Mouse (Mus musculus) forebrain, embryonic 16.5 days (tissue): ENCODE measurements around the gene Igtp. TPM values are rescaled to one million over a fixed set of nuclear protein-coding genes. Genes with fewer than 3 reads are reported as not detected.
A peak's percentile ranks its signal among the peaks of the same experiment; 100 is the strongest.
"Not testable (repeated sequence)": the region's sequence is repeated elsewhere in the genome, so short reads cannot be mapped to it uniquely, and the experiment has no call there.

Source experiments
- ATAC-seq: fragments of 200-750 bp; cut with Nextera tagmentation; 2 replicates; pipeline ENCODE4 v1.8.0; 2017; ENCODE audit warnings: mild to moderate bottlenecking, moderate library complexity
- H3K27ac ChIP-seq: fragments of 300-500 bp; sonication (generic); 2 replicates; pipeline ENCODE4 v1.5.1; 2014; ENCODE audit warnings: low read length, control low read depth
- H3K27me3 ChIP-seq: fragments of 300-500 bp; sonication (generic); replicated peaks from 2 replicates; pipeline ENCODE4 v1.6.1; 2014; ENCODE audit warnings: low read length; ENCODE audit not compliant: control insufficient read depth, insufficient read depth
- H3K36me3 ChIP-seq: fragments of 300-500 bp; sonication (generic); 2 replicates; pipeline ENCODE4 v1.6.1; 2014; ENCODE audit not compliant: control insufficient read depth, insufficient read depth
- H3K4me1 ChIP-seq: fragments of 300-500 bp; sonication (generic); replicated peaks from 2 replicates; pipeline ENCODE4 v1.6.1; 2014; ENCODE audit warnings: low read length; ENCODE audit not compliant: control insufficient read depth, insufficient read depth
- H3K4me2 ChIP-seq: fragments of 300-500 bp; sonication (generic); 2 replicates; pipeline ENCODE4 v1.6.1; 2014; ENCODE audit warnings: mild to moderate bottlenecking, low read length, control low read depth
- H3K4me3 ChIP-seq: fragments of 300-500 bp; sonication (generic); replicated peaks from 2 replicates; pipeline ENCODE4 v1.5.1; 2014; ENCODE audit warnings: mild to moderate bottlenecking, low read length, control low read depth
- H3K9ac ChIP-seq: fragments of 300-500 bp; sonication (generic); replicated peaks from 2 replicates; pipeline ENCODE4 v1.6.1; 2014; ENCODE audit warnings: low read depth, low read length, control low read depth
- H3K9me3 ChIP-seq: fragments of 300-500 bp; sonication (generic); 2 replicates; pipeline ENCODE4 v1.6.1; 2016; ENCODE audit warnings: low read length; ENCODE audit not compliant: control insufficient read depth
- WGBS: fragments of 180-500 bp; shearing (Covaris S2); extraction: QIAGEN DNeasy Blood & Tissue Kit; methylation state at CpG from one replicate; pipeline ENCODE4 v1.1.7; 2014; 5-methylcytosine and 5-hydroxymethylcytosine counted together
- polyA plus RNA-seq: library from polyadenylated mRNA; unstranded; fragments of >200 nt; fragmentation: Nextera tagmentation; extraction: Ambion mirVana; gene quantifications from 2 replicates; pipeline ENCODE4 v1.2.1, GENCODE M21; 2015

The Igtp gene
- polyA plus RNA-seq, 1 experiment from 2014 or later: 1.3 TPM

DNA sequence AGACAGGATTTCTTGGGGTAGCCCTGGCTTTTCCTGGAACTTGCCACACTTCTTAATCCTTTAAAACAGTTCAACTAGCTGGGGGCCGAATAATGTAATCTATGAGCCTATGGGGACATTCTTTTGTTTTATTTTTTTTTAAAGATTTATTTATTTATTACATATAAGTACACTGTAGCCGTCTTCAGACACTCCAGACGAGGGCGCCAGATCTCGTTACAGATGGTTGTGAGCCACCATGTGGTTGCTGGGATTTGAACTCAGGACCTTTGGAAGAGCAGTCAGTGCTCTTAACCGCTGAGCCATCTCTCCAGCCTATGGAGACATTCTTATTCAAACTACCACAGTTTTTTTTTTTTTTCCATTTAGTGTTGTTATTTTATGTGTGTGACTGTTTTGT lies 19.4 kb upstream of the Igtp start:
- H3K9me3 ChIP-seq, H3K27me3 ChIP-seq, H3K4me1 ChIP-seq, H3K4me2 ChIP-seq, H3K27ac ChIP-seq, H3K9ac ChIP-seq, ATAC-seq, H3K4me3 ChIP-seq: not testable (repeated sequence)
- WGBS: 94% methylated on average over 6 of the region's 6 CpGs
- peaks cover 24% of the 10 kb centered on the region for H3K36me3 ChIP-seq

DNA sequence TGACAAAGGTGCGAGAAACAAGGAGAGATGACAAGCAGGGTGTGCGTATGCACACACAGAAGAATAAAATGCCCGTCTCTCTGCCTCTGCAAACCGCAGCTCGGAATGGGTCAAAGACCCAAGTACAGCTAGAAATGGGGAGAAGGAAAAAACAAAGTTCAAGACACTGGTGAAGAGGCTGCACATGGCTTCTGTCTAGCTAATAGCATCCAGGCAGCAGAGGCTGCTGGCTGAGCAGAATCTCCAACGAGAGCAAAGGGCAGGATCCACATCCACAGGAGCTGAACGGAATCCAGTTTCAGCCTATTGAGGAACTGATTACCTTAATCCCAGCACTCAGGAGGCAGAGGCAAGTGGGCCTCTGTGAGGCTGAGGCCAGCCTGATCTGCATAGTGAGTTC lies 18.6 kb upstream of the Igtp start:
- 88% methylated on average over 7 of the region's 7 CpGs for WGBS
- no peak overlapping the region for H3K4me3 ChIP-seq

DNA sequence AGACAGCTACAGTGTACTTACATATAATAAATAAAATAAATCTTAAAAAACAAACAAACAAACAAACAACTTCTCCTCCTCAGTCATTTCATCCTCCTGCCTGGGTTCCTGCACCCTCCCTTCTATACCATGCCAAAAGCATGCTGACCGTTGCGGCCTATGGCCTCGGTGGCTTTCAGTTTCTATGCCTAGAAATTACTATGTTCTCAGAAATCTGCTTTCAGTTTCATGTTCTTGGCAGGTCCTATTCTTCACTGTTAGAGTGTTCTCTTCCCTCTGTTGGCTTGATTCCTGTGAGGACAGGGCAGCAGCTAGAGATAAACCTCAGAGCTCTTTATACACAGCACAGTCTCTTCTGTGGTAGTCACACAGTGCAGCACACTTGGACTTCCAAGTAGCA lies 15.8 kb upstream of the Igtp start:
- no peak overlapping the region for H3K4me2 ChIP-seq
- H3K36me3 ChIP-seq: peaks cover 2% of the 10 kb centered on the region; the same call in 1 of the 2 replicates
- no peaks in the 10 kb centered on the region for H3K9me3 ChIP-seq
- H3K9ac ChIP-seq: no peak overlapping the region
- no peaks in the 10 kb centered on the region for H3K27me3 ChIP-seq
- ATAC-seq: no peak
- H3K4me3 ChIP-seq: no peak overlapping the region
- no peaks in the 10 kb centered on the region for H3K4me1 ChIP-seq
- WGBS: 100% methylated on average over 3 of the region's 3 CpGs
- no peak overlapping the region for H3K27ac ChIP-seq

More for the DNA sequence above, 18.6 kb upstream of the Igtp start:
- Histone ChIP-seq H3K27me3 (no peaks in the 10 kb centered on the region), H3K4me1 (no peaks in the 10 kb centered on the region), H3K36me3 (peaks cover 16% of the 10 kb centered on the region), H3K9me3 (no peaks in the 10 kb centered on the region), H3K27ac (no peak overlapping the region), H3K4me2 (no peak overlapping the region), H3K9ac (no peak overlapping the region)
- no peak for ATAC-seq

DNA sequence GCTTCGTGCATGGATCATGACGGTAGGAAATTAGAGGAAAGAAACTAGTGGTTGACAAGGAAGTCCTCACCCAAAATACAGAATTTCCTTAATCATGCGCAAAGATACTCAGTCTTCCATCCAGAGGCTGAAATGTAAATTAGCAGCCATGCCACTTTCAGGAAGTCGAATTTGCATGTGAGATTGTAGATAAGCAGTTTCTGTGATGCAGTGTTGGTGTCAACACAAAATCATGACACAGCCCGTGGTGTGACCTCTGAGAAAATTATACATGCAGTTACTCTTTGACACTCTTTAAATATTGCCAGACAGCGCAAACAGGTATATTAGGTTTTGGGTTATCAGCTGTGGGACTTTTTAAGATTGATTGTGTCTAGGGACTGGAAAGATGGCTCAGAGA lies 9.7 kb upstream of the Igtp start:
- Histone ChIP-seq H3K4me3 (no peak overlapping the region), H3K9me3 (no peaks in the 10 kb centered on the region), H3K4me1 (no peaks in the 10 kb centered on the region), H3K9ac (no peak overlapping the region), H3K36me3 (no peaks in the 10 kb centered on the region), H3K4me2 (no peak overlapping the region), H3K27ac (no peak overlapping the region), H3K27me3 (no peaks in the 10 kb centered on the region)
- 96% methylated on average over 6 of the region's 6 CpGs for WGBS
- no peak for ATAC-seq

DNA sequence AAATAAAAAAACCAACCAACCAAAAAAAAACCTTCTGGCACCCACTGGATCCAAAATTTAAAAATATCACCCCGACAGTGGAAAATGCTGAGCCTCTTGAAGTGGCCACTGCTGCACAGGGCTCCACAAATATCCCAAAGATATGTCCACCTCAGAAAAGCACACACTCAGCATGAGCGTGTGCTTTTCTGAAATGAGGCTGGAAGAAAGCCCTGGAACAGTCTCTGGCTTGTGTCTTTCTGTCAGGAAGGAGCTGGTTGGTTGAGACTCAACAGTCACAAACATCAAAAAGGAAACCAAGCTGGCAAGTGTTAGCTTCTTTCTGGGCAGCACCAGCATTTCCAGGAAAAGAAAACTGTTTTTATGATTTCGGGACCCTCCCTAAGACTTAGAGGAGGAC lies 6.0 kb upstream of the Igtp start:
- ATAC-seq: no peak
- Histone ChIP-seq H3K36me3 (no peaks in the 10 kb centered on the region), H3K27ac (no peak overlapping the region), H3K9me3 (no peaks in the 10 kb centered on the region), H3K4me2 (no peak overlapping the region), H3K4me3 (no peak overlapping the region), H3K27me3 (no peaks in the 10 kb centered on the region), H3K9ac (no peak overlapping the region), H3K4me1 (no peaks in the 10 kb centered on the region)
- WGBS: 80% methylated on average over 3 of the region's 3 CpGs

DNA sequence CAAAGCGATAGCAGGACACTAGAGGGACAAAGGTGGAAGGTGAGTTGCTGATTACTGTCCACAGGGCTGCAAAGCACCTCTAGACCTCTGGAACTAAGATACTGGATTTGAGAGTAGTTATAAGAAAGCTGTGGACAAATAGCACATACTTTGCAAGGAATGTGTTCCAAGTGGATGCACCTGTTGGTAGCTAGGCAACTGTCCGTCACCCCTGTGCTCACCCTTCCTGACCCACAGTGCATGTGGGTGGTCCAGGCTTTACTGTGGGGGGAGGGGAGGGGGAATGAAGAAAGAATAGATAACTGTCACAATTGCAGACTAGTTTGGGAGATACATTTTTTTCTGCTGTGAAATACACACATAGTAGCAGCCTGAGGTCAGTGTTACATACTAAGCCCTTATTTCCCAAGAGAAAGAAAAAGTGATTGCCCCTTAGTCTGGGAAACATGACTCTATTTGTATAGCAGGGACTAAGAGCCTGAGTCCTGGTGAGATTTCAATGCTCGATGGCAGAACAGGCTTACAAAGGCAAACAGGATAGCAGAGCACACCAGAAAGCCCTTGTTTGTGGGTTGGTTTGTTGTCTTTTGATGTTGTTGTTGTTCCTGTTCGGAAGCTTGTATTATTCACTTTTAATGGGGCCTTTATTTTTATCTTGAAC lies 5.4 kb upstream of the Igtp start:
- H3K4me3 ChIP-seq: no peak overlapping the region
- H3K27me3 ChIP-seq: no peaks in the 10 kb centered on the region
- H3K36me3 ChIP-seq: no peaks in the 10 kb centered on the region
- ATAC-seq: no peak
- no peaks in the 10 kb centered on the region for H3K9me3 ChIP-seq
- WGBS: 45% methylated on average over 4 of the region's 4 CpGs
- no peak overlapping the region for H3K9ac ChIP-seq
- H3K4me2 ChIP-seq: no peak overlapping the region
- H3K27ac ChIP-seq: no peak overlapping the region
- no peaks in the 10 kb centered on the region for H3K4me1 ChIP-seq

DNA sequence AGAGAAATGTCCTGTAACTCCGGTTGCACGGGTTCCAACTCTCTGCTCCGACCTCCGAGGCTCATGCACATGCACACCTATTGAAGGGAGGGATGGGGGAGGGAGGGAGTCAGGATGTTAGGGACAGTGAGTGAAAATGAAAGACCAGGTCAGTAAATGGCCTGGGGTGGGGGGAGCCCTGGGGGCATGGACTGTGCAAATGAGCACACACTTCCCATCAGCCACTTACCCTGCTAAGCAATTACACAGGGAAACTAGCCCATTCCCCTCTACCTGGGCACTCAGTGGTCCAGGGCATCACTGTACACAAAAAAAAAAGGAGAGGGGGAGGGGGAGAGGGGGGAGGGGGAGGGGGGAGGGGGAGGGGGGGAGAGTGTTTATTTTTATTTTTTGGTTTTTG lies 693 bp upstream of the Igtp start:
- H3K27ac ChIP-seq: no peak overlapping the region
- 85% methylated on average over 4 of the region's 4 CpGs for WGBS
- H3K9ac ChIP-seq: no peak overlapping the region
- no peak for ATAC-seq
- H3K4me3 ChIP-seq: peak overlapping the region; percentile 45
- H3K4me2 ChIP-seq: peak overlapping the region; percentile 70
- peaks cover 3% of the 10 kb centered on the region; the same call in 1 of the 2 replicates for H3K4me1 ChIP-seq
- no peaks in the 10 kb centered on the region for H3K36me3 ChIP-seq
- H3K27me3 ChIP-seq: no peaks in the 10 kb centered on the region
- H3K9me3 ChIP-seq: no peaks in the 10 kb centered on the region

DNA sequence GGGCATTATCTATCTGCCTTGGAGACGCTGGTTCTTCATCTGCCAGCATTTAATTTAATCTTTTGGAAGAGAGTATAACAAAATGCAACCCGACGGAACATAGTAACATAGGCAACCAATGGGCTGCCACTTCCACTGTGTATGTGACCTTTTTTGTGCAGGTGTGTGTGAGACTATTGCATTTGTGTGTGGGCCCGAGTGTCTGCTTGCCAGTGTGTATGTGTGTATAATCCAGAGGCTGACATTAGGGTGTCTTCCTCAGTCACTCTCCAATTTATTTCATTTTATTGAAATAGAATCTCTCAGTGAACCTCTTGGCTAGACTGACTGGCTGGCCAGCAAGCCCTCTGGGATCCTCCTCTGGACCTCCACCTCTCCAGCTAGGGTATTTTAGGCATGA lies 870 bp downstream of the Igtp start:
- Histone ChIP-seq H3K27me3 (no peaks in the 10 kb centered on the region), H3K9me3 (no peaks in the 10 kb centered on the region), H3K36me3 (no peaks in the 10 kb centered on the region), H3K4me3 (no peak overlapping the region), H3K4me1 (peaks cover 3% of the 10 kb centered on the region; the same call in 1 of the 2 replicates), H3K9ac (no peak overlapping the region), H3K4me2 (no peak overlapping the region), H3K27ac (no peak overlapping the region)
- ATAC-seq: no peak
- WGBS: 86% methylated on average over 4 of the region's 4 CpGs

DNA sequence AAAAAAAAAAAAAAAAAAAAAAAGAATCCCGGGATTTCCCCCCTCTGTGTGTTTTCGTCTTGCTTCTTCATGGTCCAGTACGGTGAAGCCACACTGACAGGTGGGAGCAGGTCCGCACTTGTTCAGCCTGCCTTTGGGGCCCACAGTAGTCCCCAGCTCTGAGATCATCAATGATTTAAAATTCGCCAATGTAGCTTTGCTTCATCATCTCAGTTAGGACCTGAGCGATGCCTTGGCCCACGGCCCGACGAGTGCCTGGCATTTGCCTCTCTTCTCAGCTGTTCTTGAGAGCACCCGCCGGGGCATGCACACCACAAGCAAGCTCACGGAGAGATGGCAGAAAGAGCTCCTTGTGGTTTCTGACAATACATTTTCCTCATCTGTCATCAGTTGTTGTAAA lies 1.7 kb downstream of the Igtp start:
- Histone ChIP-seq H3K9me3 (no peaks in the 10 kb centered on the region), H3K27ac (no peak overlapping the region), H3K27me3 (no peaks in the 10 kb centered on the region), H3K4me1 (peaks cover 3% of the 10 kb centered on the region; the same call in 1 of the 2 replicates), H3K9ac (no peak overlapping the region), H3K4me3 (no peak overlapping the region), H3K36me3 (no peaks in the 10 kb centered on the region), H3K4me2 (no peak overlapping the region)
- ATAC-seq: no peak
- WGBS: 77% methylated on average over 12 of the region's 12 CpGs
